Mouse (Mus musculus) brain, embryonic 14.5 days (tissue): ENCODE results near the gene Atp9a.

Source experiments
- CTCF ChIP-seq: fragments of 200-500 bp; IDR thresholded peaks from 2 replicates; pipeline ENCODE4 v1.5.1; 2012; ENCODE audit warnings: inconsistent platforms, mild to moderate bottlenecking, moderate library complexity, borderline replicate concordance; ENCODE audit not compliant: insufficient read depth, insufficient read length; ENCODE audit errors: extremely low read depth
- POLR2A ChIP-seq: fragments of 200-500 bp; IDR thresholded peaks from 2 replicates; pipeline ENCODE4 v1.6.1; 2012; ENCODE audit warnings: mild to moderate bottlenecking, inconsistent platforms, borderline replicate concordance; ENCODE audit not compliant: poor library complexity, insufficient read depth, insufficient read length, severe bottlenecking; ENCODE audit errors: extremely low read depth

- TF ChIP-seq POLR2A (no peak), CTCF (no peak)
Measured at GRCm38 (mm10) chr2:168740496-168740895, 1.7 kb downstream of the Atp9a start.
